Mouse (Mus musculus) monocyte, adult 59 days (primary cell): Measurements from ENCODE around the gene Onecut1. TPM values are rescaled to one million over a fixed set of nuclear protein-coding genes. Genes with fewer than 3 reads are reported as not detected.

ENCODE experiments used
- total RNA-seq, 2 experiments: library from RNA; stranded (reverse); gene quantifications; one replicate each; pipeline ENCODE4 v1.2.4; 2023

Onecut1 gene
- total RNA-seq = not detected

DNA sequence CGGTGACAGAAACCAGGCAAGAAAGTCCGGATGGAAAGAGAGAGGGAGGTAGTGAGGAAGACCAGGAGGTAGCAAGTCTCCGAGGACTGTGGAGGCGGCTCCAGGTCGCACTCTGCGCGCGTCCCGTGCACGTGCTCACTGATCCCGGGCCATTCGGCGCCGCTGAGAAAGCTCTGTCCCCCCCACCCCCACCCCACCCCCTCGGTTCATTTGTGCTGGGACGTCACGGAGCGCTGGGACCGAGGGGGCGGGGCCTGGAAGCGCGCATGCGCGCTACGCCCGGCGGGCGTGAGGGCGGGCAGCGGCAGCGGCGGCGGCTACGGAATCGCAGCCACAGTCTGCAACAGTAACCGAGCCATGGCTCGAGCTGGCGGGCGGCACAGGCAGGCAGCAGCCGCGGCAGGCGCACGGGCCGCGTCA lies at the start of gene Onecut1:
TSS of gene Onecut1 (plus strand) at position 361 of the 420 bp plus-strand sequence.

Other genes starting within 250 kb of the Onecut1 start
- gene Fam214a, start 91.0 kb downstream of the Onecut1 start, total RNA-seq = 10 to 100 TPM; 38.0 to 38.4 TPM
- 100 to 1,000 TPM in 1 of 2 experiments, 10 to 100 TPM in 1; 92.4 to 151 TPM for gene Arpp19, start 175.7 kb downstream of the Onecut1 start, total RNA-seq
- gene Myo5a, start 209.1 kb downstream of the Onecut1 start, total RNA-seq = 100 to 1,000 TPM; 112 to 114 TPM